Mouse (Mus musculus) liver, adult (tissue): ENCODE results near the gene Zmynd11.

Experiments
- GATA4 ChIP-seq: IDR thresholded peaks from 2 replicates; pipeline ENCODE4 v1.6.1; 2014; ENCODE audit warnings: mild to moderate bottlenecking, low read length; ENCODE audit not compliant: insufficient replicate concordance

Zmynd11 gene

DNA sequence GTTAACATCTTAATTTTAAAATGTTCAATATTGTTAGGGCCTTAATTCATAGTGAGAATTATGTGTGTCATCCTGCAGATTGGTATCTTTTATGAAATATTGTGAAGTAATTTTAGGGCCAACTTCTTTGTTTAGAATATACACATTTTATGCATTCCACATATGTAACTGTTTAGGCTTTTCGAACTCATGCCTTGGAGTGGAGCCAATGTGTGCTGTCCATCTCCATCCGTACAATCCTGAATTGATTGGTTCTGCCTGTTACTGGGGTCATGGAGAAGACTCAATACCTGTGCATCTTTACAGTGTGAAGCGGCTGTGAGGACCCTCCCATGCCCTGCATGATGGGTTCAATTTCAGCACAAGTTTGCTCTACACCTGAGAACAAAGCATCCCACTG, 72.3 kb downstream of the Zmynd11 start:
- TF ChIP-seq GATA4: no peak

DNA sequence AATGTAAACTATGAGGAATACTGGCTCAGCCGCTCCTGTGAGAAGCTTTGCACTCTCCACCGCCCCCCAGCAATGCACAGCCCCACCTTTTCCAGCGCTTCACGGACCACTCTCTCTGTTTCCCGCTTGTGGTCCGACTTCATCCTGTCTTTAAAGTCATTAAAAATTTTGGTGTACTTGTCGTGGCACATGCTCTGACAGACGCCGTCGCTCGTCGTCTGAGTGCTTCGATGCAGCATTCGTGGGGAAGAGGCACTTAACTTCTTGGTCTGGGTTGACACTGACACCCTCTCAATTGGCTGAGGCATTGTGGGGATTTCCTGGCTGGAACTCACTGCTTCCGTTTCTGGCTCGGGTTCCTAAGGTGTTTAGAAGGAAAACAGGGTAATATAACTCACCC, 75.8 kb downstream of the Zmynd11 start:
- TF ChIP-seq GATA4: no peak

DNA sequence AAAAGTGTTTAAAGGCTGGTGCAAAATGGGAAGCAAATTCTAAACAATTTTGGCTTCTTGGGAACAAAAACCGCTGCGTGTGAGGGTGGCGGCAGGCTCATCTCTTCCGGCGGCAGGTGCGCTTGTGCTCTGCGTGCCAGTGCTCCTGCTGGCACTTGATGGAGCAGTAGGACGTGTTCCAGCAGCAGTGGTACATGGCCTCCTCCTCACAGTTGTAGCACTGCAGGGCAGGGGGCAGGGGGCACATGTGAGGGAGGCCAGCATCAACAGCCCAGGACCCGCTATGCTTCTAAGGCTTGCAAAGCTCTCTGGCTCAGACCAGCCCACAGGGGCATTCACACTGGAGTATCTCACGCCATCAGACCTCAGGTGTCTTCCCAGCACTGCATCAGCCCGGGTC, 78.4 kb downstream of the Zmynd11 start:
- TF ChIP-seq GATA4: no peak

DNA sequence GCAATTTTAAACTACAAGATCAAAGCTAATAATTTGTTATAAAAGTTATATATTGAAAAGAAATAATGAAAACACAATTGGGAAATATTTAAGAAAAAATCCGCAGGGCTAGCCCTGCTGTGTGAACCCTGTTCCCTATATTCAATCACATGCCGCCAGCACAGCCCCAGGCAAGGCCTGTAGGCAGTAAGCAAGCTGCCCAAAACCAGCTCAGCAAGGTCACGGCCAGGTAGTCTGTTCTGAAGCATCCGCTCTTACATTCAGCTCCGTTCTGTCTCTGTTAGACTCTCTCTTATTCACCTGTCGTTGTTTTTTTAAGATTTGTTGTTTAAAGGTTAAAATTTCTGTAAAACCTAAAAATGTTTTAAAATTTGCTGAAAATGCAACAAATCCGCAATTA, 78.9 kb downstream of the Zmynd11 start:
- TF ChIP-seq GATA4: no peak

DNA sequence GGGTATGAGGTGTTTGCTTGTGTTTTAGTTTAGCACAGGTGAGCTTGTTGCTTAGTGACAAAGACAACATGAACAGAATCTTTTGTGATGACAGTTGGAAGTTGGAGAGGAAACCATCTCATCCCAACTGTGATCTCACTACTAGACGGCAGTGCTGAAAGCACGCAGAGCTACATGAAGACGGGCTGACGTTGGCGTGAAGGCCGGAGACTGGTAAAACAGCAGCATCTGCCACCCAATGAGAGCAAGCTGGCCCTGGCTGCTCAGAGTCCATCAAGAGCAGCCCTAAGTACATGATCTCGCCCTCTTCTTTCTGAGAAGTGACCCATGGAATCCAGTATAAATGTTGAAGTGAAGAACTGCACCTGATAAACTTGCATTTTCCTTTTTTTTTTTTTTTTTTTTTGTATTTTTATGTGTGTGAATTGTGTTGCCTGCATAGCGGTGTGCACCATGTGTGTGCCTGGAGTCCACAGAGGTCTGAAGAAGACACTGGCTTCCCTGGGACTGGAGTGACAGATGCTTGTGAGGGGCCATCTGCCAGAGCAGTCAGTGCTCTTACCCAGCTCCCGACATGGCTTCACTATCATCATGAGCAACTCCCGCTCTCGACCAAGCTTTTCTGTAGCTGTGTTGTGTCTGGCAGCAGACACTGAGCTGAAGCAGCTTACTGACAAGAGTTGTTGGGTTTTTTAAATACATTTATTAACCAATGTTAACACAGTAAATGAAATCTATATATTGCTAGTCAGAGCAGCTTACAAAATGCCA, 80.8 kb downstream of the Zmynd11 start:
- TF ChIP-seq GATA4: no peak

DNA sequence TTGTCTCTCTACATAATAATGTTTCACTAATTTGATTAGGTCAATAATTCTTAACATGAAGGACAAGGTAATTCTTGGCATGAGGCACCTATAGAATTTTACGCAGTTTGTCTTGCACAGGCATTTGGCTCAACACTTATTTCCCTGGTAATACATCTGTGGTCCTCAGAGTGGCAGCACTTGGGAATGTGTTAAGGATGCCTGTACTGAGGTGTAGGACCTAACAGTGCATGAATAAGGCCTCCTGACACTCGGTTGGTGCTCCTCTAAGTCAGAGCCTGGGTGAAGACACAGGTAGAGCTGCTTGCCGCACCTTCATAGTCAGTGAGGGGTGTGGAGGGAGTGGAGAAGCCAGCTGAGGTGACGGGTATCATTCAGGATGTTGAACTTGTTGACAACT, 81.8 kb downstream of the Zmynd11 start:
- no peak for TF ChIP-seq GATA4

DNA sequence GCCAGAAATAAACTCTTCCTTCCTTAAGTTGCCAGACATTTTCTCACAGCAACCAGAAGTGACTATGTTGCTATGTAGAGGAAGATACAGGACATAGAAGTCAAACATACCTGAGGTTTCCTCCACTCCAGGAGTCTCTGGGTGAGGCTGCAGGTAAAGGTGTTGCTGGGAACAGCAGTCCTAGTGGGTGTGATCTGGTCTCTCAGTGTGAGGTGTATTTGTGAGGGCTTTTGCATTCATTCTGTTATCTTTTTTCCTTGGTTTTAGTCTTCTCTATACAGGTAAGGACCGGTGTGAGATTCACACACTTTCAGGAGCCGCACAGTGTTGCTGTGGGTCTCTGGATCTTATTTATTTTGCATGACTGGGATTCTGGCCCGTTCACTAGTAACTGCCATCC, 83.6 kb downstream of the Zmynd11 start:
- TF ChIP-seq GATA4: no peak

DNA sequence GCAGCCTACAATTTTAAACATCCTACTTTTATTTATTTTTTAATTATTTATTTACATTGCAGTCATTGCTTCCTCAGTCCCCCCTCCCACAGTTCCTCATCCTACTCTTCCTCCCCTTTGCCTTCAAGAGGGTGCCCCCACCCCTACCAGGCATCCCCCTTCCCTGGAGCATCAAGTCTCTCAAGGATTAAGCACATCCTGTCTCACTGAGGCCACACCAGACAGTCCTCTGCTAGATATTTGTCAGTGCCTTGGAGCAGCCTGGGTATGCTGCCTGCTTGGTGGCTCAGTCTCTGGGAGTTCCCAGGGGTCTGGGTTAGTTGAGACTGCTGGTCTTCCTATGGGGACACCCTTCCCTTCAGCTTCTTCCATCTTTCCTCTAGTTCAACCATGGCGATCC, 91.0 kb downstream of the Zmynd11 start:
- TF ChIP-seq GATA4: no peak

DNA sequence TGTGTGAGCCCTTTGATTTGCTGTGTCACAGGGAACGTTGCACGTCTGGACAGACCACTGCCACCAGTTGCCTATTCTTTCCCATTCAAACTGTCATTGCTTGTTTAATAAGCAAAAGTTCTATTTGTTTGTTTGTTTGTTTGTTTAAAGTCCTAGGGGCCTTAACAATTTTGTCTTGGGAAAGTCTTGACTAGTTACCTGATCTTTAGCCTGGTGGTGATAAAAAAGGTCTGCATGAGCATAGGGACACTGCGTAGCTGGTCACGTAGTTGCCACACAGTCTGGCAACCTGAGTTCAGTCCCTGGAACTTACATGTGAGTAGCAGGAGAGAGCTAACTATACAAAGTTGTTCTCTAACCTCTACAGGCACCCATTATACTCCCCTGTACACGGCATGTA, 95.9 kb downstream of the Zmynd11 start:
- no peak for TF ChIP-seq GATA4

DNA sequence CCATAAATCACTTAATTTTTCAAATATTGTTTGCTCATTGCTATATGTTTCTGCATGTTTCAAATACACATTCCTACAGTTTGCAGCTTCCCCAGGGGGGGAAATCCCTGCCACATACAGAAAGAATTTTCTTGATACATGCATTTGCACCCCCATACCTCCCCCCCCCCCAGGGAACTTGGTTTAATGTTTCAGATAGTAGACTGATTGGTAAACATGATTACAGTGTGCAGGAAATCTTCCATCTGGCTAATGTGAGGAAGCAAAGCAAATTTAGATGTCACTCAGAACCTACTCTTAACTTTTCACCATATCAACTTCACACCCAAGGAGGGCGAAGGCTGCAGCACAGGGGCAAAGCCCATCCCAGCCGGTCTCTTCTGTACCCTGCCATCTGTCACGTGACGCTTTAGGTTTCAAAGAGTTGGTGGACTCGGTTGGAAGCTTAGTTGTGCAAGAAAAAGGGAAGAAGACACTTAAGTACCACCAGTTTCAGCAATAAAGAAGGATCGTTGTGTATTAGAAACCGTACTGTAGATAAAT, 97.1 kb downstream of the Zmynd11 start:
- TF ChIP-seq GATA4: no peak

DNA sequence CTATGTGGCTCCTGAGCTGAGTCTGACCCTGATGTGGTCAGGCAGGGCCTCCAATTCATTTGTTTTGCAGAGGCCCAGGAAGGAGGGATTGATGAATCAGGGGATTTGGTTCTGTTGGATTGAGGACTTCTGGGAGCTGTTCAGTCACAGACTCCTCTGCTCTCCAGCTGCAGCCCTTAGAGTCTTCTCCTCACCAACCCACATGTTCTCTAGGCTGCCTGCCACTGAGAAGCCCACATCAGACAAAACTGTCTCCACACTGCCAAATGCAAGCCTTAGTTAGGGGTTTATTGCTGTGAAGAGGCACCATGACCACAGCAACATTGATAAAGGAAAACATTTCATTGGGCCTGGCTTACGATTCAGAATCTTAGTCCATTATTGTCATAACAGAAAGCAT, 101.5 kb downstream of the Zmynd11 start:
- TF ChIP-seq GATA4: no peak

DNA sequence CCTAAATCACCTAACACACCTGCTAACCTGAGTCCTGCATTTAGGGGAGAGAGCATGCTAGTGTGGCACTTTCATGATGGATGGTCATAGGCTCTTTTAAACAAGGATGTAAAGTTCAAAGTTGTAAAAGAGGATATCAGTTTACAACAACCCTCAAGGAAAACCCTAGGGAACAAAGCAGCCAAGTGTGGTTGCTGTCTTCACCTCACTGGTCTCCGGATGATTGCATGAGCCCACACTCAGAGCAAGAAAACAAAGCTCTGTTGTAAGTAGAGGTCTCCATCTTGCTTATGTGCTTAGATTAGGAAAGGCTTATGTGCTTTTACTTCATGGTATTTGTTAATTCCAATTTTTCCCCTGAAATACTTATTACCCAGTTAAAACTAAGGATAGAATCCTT, 104.4 kb downstream of the Zmynd11 start:
- TF ChIP-seq GATA4: no peak

DNA sequence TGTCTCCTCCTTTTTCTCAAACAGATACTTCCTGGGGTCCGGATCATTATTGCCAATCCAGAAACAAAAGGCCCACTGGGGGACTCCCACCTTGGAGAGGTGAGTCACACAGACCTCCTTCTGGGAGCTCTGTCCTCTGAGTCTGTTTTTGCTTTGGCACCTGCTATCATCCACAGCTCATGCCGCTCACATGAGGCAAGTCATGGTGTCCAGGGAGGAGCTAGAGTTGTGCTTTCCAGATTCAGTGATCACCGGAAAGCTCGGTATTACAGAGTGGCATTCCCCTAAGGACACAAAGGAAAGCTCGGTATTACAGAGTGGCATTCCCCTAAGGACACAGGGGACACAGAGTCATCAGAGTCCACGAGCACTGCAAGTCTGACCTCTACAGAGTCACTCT, 108.5 kb downstream of the Zmynd11 start:
- TF ChIP-seq GATA4: no peak

DNA sequence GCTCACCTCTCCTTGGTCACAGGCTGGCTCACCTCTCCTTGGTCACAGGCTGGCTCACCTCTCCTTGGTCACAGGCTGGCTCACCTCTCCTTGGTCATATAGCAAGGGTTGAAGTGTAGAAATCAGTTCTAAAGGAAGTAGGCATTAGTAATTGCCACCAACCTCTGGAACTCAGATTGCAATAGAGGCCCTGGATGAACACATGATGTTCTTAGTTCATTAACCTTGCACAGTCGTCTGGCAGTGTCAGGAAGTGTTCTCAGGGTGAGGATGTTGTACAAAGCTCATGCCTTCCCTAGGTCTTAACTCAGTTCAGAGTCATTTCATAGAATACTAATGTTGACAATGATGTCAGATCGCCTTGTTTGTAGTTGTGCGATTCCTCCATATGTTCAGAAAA, 112.1 kb downstream of the Zmynd11 start:
- TF ChIP-seq GATA4: no peak

DNA sequence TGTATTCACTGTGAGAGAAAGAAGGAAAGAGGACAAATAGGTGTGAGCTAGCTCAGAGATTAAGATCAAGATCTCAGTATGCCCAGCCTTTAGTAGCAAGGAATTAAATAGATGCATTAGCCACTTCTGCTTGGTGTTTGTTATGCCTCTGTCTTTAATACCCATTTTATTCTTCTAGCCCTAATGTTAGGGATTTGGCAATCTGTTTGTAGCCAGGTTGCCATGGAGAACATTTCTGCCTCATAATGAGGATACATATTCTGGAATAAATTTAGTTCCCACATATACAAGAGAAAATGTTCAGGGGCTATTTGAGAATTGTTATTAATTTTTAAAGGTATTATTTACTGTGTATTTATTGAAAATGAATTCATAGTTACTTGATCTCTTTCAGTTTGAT, 114.5 kb downstream of the Zmynd11 start:
- no peak for TF ChIP-seq GATA4

DNA sequence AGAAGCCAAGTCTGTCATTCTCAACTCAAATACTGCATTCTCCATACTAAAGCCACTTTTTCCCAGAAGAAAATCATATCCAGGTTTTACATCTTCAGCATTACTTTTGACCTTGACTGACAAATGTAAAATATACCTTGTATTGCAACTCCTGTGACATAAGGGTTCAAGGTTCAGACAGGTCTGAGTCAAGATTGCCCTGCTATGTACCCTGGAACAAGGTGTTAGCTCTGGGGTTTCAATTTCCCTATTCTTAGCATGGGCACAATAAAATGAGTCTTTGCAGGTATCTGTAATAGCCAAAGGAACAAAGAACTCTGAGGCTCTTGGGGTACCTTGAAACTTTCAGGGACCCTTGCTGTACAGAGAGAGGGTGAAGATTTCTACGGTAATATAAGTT, 115.2 kb downstream of the Zmynd11 start:
- no peak for TF ChIP-seq GATA4

DNA sequence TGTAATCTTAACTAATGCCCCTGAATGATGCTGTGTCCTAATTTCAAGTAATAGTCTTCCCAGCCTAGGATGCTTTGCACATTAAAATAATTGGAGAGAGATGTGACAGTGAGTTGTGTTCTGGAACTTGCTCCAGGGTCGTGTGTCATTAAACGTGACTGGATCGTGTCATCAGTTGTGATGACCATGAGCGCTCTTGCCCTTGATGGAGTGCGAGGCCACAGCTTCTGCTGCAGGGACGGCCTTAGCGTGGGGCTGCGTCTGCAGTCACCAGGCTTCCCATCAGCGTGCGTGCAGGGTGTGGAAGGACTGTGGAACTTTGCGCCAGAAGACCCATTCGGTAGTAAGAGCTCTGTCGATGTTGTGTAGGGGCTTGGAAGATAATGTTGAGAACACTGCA, 116.4 kb downstream of the Zmynd11 start:
- no peak for TF ChIP-seq GATA4
